Mouse (Mus musculus) ES-E14 (cell line): ENCODE data around the gene Mrpl54.

ENCODE experiments used
- CHD2 ChIP-seq: IDR thresholded peaks from 2 replicates; pipeline ENCODE4 v1.6.1; 2014; ENCODE audit warnings: mild to moderate bottlenecking, low read depth, low read length, inconsistent platforms
- HCFC1 ChIP-seq: IDR thresholded peaks from 2 replicates; pipeline ENCODE4 v1.6.1; 2012; ENCODE audit warnings: low read length, inconsistent platforms, borderline replicate concordance; ENCODE audit not compliant: insufficient read depth
- MAFK ChIP-seq: IDR thresholded peaks from 2 replicates; pipeline ENCODE4 v1.6.1; 2014; ENCODE audit warnings: mild to moderate bottlenecking, low read depth, low read length, inconsistent platforms; ENCODE audit not compliant: insufficient read depth
- ZC3H11A ChIP-seq: IDR thresholded peaks from 2 replicates; pipeline ENCODE4 v1.6.1; 2012; ENCODE audit warnings: low read depth, mild to moderate bottlenecking, inconsistent platforms, low read length, borderline replicate concordance
- ZNF384 ChIP-seq: IDR thresholded peaks from 2 replicates; pipeline ENCODE4 v1.6.1; 2012; ENCODE audit warnings: low read depth, low read length, inconsistent platforms

- no peak for TF ChIP-seq ZC3H11A
- TF ChIP-seq ZNF384 = no peak
- no peak for TF ChIP-seq HCFC1
- no peak for TF ChIP-seq MAFK
- TF ChIP-seq CHD2 = no peak
These were observed 7.4 kb downstream of the Mrpl54 start for GRCm38 (mm10) chr10:81259225-81259884.
